Mouse (Mus musculus) G1E (cell line): ENCODE results near the gene Xylt1. TPM values are rescaled to one million over a fixed set of nuclear protein-coding genes. Genes with fewer than 3 reads are reported as not detected.

Experiments
- ATAC-seq: 2 replicates; pipeline ENCODE4 v1.8.0; 2016; ENCODE audit warnings: mild to moderate bottlenecking; ENCODE audit not compliant: insufficient number of reproducible peaks, poor library complexity, low FRiP score, severe bottlenecking; ENCODE audit errors: extremely low read depth
- DNase-seq: peaks from one replicate; pipeline ENCODE4 v3.0.0; 2012; ENCODE audit warnings: low spot score
- H3K27me3 ChIP-seq: 2 replicates; pipeline ENCODE4 v1.6.1; 2012; ENCODE audit warnings: mild to moderate bottlenecking, low read length, inconsistent platforms; ENCODE audit not compliant: insufficient read depth
- H3K36me3 ChIP-seq: replicated peaks from 2 replicates; pipeline ENCODE3; 2012; ENCODE audit warnings: mild to moderate bottlenecking, inconsistent platforms
- H3K4me1 ChIP-seq: 2 replicates; pipeline ENCODE4 v1.6.1; 2012; ENCODE audit warnings: low read depth, low read length, inconsistent platforms, mixed read lengths; ENCODE audit not compliant: insufficient read depth
- H3K4me3 ChIP-seq: 2 replicates; pipeline ENCODE4 v1.5.1; 2012; ENCODE audit warnings: low read depth, mild to moderate bottlenecking, inconsistent platforms, low read length, moderate library complexity, mixed read lengths
- H3K9me3 ChIP-seq: replicated peaks from 2 replicates; pipeline ENCODE4 v1.6.1; 2012; ENCODE audit warnings: inconsistent platforms
- CTCF ChIP-seq: IDR thresholded peaks from 2 replicates; pipeline ENCODE4 v1.5.1; 2012; ENCODE audit warnings: low read depth, low read length, inconsistent platforms, mixed read lengths
- GATA1 ChIP-seq: IDR thresholded peaks from 2 replicates; pipeline ENCODE4 v1.6.1; 2012; ENCODE audit warnings: borderline replicate concordance, low read length, inconsistent platforms, mixed read lengths
- GATA2 ChIP-seq: IDR thresholded peaks from 2 replicates; pipeline ENCODE4 v1.6.1; 2012; ENCODE audit warnings: low read depth, low read length, inconsistent platforms, borderline replicate concordance
- POLR2AphosphoS5 ChIP-seq: IDR thresholded peaks from 2 replicates; pipeline ENCODE4 v1.6.1; 2012; ENCODE audit warnings: low read depth, low read length, inconsistent platforms; ENCODE audit not compliant: insufficient replicate concordance
- TAL1 ChIP-seq: conservative IDR thresholded peaks from 2 replicates; pipeline ENCODE4 v1.6.1; 2012; ENCODE audit warnings: low read depth, low read length, inconsistent platforms, mixed read lengths
- polyA plus RNA-seq: library from polyadenylated mRNA; stranded (reverse); fragments of >175 nt; gene quantifications from 2 replicates; pipeline ENCODE4 v1.2.3, GENCODE M21; 2012
- total RNA-seq, 2 experiments: library from RNA; stranded (forward) in 1 of 2; stranded (reverse) in 1 of 2; fragments of 200-1000 nt in 1 of 2; fragments of >200 nt in 1 of 2; fragmentation: Nextera tagmentation in 1 of 2; gene quantifications; 2 replicates each; pipeline ENCODE4 v1.2.3; 2014 to 2017

Xylt1 gene
- total and polyA plus RNA-seq, 3 experiments, result 0.11 TPM; not detected in 2

GRCm38 (mm10) chr7:117595029-117595695 lies 214.4 kb downstream of the Xylt1 start:
- ATAC-seq, result no peak
- DNase-seq, result no peak
- Histone ChIP-seq H3K9me3 (peaks cover 68% of the 10 kb centered on the region), H3K4me3 (no peak overlapping the region), H3K27me3 (no peaks in the 10 kb centered on the region), H3K36me3 (no peaks in the 10 kb centered on the region), H3K4me1 (no peaks in the 10 kb centered on the region)
- no peak for TF ChIP-seq POLR2AphosphoS5
- no peak for TF ChIP-seq GATA2
- TF ChIP-seq GATA1, result no peak
- no peak for TF ChIP-seq TAL1
- TF ChIP-seq CTCF, result no peak

DNA sequence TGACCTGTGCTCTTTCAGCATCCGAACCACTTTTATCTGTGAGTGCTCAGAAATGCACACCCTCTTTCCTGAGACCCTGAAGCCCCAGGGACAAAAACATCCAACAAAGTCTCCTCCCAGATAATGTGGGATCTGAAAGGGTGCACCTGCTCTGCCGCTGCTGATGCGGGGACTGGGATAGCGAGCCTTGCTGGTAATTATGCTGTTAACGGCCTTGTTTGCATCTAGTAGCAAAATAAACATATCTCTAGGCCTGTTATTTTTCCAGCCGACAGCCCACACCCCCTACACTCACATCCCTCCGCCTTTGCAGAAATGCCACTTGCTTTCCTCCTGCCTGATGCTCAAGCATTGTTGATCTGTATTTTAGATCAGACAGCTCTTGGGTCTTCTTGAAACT lies 219.7 kb downstream of the Xylt1 start:
- no peak for DNase-seq
- Histone ChIP-seq H3K4me1 (no peaks in the 10 kb centered on the region), H3K9me3 (peaks cover 66% of the 10 kb centered on the region), H3K36me3 (no peaks in the 10 kb centered on the region), H3K4me3 (no peak overlapping the region), H3K27me3 (no peaks in the 10 kb centered on the region)
- ATAC-seq, result no peak
- TF ChIP-seq CTCF (no peak), POLR2AphosphoS5 (no peak), GATA2 (no peak), GATA1 (no peak), TAL1 (no peak)

- Histone ChIP-seq H3K4me1 (no peaks in the 10 kb centered on the region), H3K27me3 (no peaks in the 10 kb centered on the region), H3K36me3 (no peaks in the 10 kb centered on the region), H3K4me3 (no peak overlapping the region), H3K9me3 (peaks cover 64% of the 10 kb centered on the region)
- no peak for DNase-seq
- no peak for ATAC-seq
- TF ChIP-seq GATA1, result no peak
- no peak for TF ChIP-seq CTCF
- TF ChIP-seq POLR2AphosphoS5, result no peak
- TF ChIP-seq TAL1, result no peak
- TF ChIP-seq GATA2, result no peak
Observed at GRCm38 (mm10) chr7:117610439-117610838, 229.7 kb downstream of the Xylt1 start.

- Histone ChIP-seq H3K4me1 (no peaks in the 10 kb centered on the region), H3K9me3 (peaks cover 70% of the 10 kb centered on the region), H3K27me3 (no peaks in the 10 kb centered on the region), H3K4me3 (no peak overlapping the region), H3K36me3 (no peaks in the 10 kb centered on the region)
- TF ChIP-seq CTCF (no peak), TAL1 (no peak)
- DNase-seq (no peak), ATAC-seq (no peak)
Observed at GRCm38 (mm10) chr7:117612788-117613473, 232.2 kb downstream of the Xylt1 start.

DNA sequence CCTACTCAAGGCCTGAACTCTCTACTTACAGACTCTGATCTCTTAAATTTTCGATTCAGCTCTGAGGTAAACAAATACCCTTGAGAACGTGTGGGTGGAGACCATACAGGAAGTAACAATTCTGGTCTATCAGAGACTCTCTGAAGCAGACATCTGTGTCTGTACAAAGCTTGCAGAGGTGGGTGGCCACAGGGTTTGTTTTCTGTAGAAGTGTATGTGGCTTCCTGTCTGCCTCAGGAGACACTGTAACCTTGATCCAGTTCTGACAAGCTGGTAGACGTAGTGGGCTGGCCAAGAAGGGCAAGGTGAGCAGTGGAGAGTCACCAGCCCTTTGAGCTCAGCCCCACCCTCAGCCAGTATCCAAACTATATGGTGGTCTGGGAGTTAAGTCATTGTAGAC lies 233.0 kb downstream of the Xylt1 start:
- no peak for DNase-seq

GRCm38 (mm10) chr7:117614346-117614745 lies 233.6 kb downstream of the Xylt1 start:
- DNase-seq, result no peak
- Histone ChIP-seq H3K27me3 (no peaks in the 10 kb centered on the region), H3K4me1 (no peaks in the 10 kb centered on the region), H3K4me3 (no peak overlapping the region), H3K36me3 (no peaks in the 10 kb centered on the region), H3K9me3 (peaks cover 77% of the 10 kb centered on the region)
- ATAC-seq, result no peak
- TF ChIP-seq POLR2AphosphoS5, result no peak
- TF ChIP-seq TAL1, result no peak
- TF ChIP-seq GATA2, result no peak
- no peak for TF ChIP-seq GATA1
- TF ChIP-seq CTCF, result no peak

More for the DNA sequence above, 233.0 kb downstream of the Xylt1 start:
- no peak overlapping the region for H3K4me3 ChIP-seq
- TF ChIP-seq POLR2AphosphoS5 (no peak), TAL1 (no peak), GATA2 (no peak), CTCF (no peak), GATA1 (no peak)
- no peak for ATAC-seq
- no peaks in the 10 kb centered on the region for H3K27me3 ChIP-seq
- H3K36me3 ChIP-seq, result no peaks in the 10 kb centered on the region
- H3K4me1 ChIP-seq, result no peaks in the 10 kb centered on the region
- peaks cover 74% of the 10 kb centered on the region for H3K9me3 ChIP-seq

GRCm38 (mm10) chr7:117614851-117615250 lies 234.1 kb downstream of the Xylt1 start:
- no peak overlapping the region for H3K4me3 ChIP-seq
- DNase-seq, result no peak
- no peak for ATAC-seq
- no peaks in the 10 kb centered on the region for H3K27me3 ChIP-seq
- TF ChIP-seq TAL1, result no peak
- TF ChIP-seq CTCF, result no peak
- no peak for TF ChIP-seq GATA1
- TF ChIP-seq POLR2AphosphoS5, result no peak
- TF ChIP-seq GATA2, result no peak
- no peaks in the 10 kb centered on the region for H3K36me3 ChIP-seq
- peaks cover 78% of the 10 kb centered on the region for H3K9me3 ChIP-seq
- H3K4me1 ChIP-seq, result no peaks in the 10 kb centered on the region
